Mouse (Mus musculus) spleen, postnatal 14 days (tissue): ENCODE measurements around the gene Cfap61.

ENCODE experiments used
- DNase-seq, 2 experiments: peaks; one replicate each; pipeline ENCODE4 v3.0.0; 2021 to 2022; ENCODE audit warnings: low spot score in 2 of 2

Gene Cfap61

GRCm38 (mm10) chr2:146010816-146011215 lies 76.2 kb downstream of the Cfap61 start:
- DNase-seq, result no peak

- no peak for DNase-seq
Observed at GRCm38 (mm10) chr2:146015341-146016186, 81.0 kb downstream of the Cfap61 start.

GRCm38 (mm10) chr2:146022846-146023245 lies 88.3 kb downstream of the Cfap61 start:
- no peak for DNase-seq

GRCm38 (mm10) chr2:146043640-146044039 lies 109.1 kb downstream of the Cfap61 start:
- no peak for DNase-seq

- DNase-seq, result no peak
Observed at GRCm38 (mm10) chr2:146044926-146045890, 110.6 kb downstream of the Cfap61 start.

GRCm38 (mm10) chr2:146047691-146048090 lies 113.1 kb downstream of the Cfap61 start:
- no peak for DNase-seq

GRCm38 (mm10) chr2:146048221-146048829 lies 113.7 kb downstream of the Cfap61 start:
- DNase-seq, result no peak

- no peak for DNase-seq
Observed at GRCm38 (mm10) chr2:146049339-146049738, 114.8 kb downstream of the Cfap61 start.

- no peak for DNase-seq
Observed at GRCm38 (mm10) chr2:146050069-146050468, 115.5 kb downstream of the Cfap61 start.

GRCm38 (mm10) chr2:146051334-146051733 lies 116.8 kb downstream of the Cfap61 start:
- no peak for DNase-seq

GRCm38 (mm10) chr2:146057123-146057522 lies 122.5 kb downstream of the Cfap61 start:
- DNase-seq, result no peak

- no peak for DNase-seq
Observed at GRCm38 (mm10) chr2:146058791-146059190, 124.2 kb downstream of the Cfap61 start.

GRCm38 (mm10) chr2:146061421-146062300 lies 127.1 kb downstream of the Cfap61 start:
- no peak for DNase-seq

GRCm38 (mm10) chr2:146062330-146063092 lies 127.9 kb downstream of the Cfap61 start:
- DNase-seq, result no peak

- DNase-seq, result no peak
Observed at GRCm38 (mm10) chr2:146063093-146064074, 128.8 kb downstream of the Cfap61 start.

- DNase-seq, result no peak
Observed at GRCm38 (mm10) chr2:146067364-146067763, 132.8 kb downstream of the Cfap61 start.

GRCm38 (mm10) chr2:146073300-146073699 lies 138.7 kb downstream of the Cfap61 start:
- DNase-seq, result no peak

- DNase-seq, result no peak
Observed at GRCm38 (mm10) chr2:146077117-146077516, 142.5 kb downstream of the Cfap61 start.

- no peak for DNase-seq
Observed at GRCm38 (mm10) chr2:146080282-146080681, 145.7 kb downstream of the Cfap61 start.
